Mouse (Mus musculus) spleen, adult 12 weeks (tissue): ENCODE data around the gene Agap1.

Source experiments
- DNase-seq: peaks from one replicate; pipeline ENCODE4 v3.0.0; 2022; ENCODE audit warnings: low spot score

The Agap1 gene

DNA sequence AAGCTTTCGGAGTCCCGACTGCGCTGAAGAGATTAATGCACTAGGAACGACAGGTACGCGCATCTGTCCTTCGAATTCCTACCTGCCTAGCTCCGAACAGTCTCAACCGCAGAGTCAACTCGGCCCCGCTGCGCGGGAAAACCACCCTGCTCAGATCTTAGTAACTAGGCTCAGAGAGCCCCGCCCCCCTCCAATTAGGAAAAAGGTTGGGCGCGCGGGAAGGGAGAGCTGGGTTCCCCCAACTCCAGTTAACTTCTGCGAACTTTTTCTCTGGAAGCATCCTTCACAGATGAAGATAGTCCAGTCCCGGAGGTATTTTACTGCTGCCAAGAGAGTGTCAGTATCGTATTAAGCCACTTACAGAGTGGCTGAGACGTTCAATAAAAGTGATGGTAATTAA is 479.2 kb downstream of the Agap1 start:
- DNase-seq: no peak

DNA sequence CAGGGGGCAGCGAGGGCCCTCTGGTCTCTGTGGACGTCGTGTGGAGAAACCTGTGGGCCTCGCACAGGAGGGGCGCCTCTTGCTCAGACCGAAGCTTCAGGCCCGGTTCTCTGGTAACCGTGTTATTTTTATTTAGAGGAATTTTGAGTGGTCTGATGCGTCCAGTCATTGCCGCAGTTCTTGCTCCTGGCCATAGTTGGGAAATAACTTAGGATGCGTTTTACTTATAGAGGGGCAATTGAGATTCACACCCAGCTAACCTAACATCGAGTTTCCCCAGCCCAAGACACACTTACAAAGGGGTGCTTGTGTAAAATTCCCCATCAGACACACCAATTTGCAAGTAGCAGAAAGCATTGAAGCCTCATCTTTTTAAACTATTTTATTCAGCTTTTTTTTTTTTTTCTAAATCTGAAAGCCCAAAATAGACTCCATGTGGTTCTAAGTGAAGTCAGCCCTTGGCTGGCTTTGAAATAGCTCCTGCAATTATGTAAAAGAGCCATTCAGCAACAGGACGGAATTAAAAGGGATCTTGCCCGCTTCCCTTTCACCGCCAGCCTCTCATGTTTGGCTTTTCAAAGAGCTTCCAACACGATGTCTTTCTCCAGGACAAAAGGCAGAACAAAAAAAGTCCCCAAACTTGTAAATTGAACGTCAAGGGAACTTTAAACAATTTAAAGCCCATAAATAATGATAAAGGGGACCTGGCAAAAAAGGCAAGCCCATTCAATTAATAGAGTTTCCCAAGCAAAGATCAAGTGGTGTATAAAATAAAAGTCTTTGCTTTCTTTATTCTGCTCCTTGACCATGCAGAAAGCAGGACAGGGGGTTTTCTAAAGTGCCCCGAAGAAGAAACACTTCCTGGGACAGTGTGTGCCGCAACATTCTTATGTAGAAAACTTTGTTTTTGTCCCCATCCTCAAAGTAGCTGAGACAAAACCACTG is 480.0 kb downstream of the Agap1 start:
- DNase-seq: no peak

DNA sequence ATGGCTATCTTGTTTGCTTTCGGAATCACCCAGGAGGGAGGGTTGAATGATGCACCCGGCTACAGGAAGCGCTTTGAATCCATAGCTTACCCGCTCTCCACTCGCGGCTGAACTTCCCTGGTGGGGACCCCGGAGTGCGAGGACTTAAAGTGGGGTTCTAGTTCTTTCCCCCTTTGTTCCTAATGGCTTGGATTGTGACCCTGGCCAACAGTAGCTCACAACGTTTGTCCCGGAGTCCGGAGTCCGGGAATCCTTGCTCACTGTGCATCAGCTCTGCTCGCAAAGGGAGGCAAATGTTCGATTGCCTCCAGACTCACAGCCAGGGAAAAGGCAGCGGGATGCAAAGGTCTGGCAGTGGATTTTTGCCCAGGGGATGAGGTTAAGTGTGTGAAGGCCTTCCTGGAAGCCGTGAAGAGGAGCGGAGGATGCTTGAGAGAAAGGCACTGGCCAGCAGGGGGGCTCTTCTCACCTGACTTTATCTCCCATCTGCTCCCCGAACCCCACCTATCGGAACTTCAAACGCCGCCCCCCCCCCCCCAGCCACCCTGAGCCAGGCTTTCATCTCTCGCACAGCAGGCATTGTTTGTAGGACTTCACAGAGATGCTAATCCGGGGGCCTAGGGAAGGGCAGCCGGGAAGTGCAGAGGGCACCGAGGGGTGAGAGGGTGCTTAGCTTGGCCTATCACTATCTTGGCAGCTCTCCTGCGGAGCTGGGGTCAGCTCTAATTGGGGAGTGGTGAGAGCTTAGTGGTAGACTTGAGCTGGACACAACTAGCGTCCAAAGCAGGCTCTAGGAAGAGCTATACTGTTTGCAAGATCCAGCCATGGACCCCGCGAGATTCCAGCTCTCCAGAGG is 481.1 kb downstream of the Agap1 start:
- no peak for DNase-seq

DNA sequence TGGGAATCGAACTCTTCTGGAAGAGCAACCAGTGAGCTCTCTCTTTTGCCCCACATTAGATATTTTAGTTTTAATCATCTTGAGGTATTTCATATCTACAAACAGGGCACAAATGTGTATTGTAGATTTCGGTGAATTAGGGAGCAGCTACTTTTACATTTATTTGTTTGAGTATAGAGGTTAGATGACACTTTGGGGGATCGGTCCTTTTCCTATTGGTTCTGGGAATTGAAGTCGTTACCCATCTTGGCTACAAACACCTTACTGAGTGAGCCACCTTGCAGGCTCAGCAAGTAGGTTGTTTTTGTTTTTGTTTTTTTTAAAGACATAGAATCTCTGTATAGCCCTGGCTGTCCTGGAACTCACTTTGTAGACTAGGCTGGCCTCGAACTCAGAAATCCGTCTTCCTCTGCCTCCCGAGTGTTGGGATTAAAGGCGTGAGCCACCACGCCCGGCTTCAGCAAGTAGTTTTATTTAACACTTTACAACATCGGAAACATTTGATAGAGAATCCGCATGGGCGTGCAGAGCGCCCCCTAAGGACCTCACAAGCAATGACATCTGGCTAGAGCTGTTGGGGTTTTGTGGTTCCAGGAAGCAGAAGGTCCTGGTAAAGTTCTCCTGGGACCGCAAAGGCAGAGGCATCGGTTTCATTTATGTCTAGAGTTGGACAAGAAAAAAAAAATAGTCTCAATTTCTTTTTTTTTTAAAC is 484.4 kb downstream of the Agap1 start:
- no peak for DNase-seq

DNA sequence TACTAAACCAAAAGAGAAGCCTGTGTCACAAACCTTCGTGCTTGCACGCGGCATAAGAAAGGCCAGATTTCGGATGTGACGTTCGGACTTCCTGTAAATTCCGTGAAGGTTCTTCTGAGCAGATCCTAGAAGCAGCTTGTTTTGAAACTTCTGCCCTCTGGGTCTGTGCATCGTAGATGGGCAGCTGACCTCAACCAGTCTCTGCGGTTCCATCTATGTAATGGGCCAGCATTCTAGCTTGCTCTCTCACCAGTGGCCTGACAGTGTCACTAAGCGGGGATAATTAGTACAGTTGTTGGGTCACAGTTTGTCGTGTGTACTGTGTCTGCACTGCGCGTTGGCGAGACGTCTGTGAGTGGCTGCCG is 485.0 kb downstream of the Agap1 start:
- DNase-seq: no peak

DNA sequence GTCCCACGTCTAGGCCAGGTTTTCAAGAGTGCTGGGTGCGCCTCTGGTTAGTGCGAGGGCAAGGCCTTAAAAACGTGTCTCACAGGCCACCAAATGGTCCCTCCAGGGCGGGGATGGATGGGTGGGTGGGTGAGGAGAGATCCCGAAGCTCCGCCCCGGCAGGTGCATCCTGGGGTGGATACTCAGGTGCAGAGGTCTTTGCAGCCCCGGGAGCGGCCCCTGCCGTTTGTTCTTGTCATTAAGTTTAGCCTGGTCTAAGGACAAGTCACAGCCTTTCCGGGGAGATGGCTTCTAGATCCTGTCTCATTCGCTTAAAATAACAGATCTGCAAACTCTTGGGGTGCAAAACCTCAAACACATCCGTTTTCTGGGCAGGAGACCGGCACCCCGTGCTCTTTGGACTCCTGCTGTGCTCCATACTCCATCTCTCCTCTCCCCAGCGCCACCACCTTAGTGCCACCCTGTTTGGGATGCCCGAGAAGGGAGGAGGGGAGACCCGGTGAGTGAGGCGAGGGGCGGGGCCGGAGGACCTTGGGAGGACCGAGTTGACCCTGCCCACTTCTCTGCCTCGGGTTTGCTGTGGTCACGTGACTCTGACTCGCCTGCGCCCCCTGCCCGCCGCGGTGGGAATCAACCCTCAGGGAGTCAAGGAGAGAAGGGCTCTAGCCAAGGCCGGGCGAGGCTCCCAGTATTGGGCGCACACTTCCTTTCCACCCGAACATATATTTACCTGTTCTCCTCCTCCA is 485.5 kb downstream of the Agap1 start:
- peak; percentile 27 for DNase-seq

DNA sequence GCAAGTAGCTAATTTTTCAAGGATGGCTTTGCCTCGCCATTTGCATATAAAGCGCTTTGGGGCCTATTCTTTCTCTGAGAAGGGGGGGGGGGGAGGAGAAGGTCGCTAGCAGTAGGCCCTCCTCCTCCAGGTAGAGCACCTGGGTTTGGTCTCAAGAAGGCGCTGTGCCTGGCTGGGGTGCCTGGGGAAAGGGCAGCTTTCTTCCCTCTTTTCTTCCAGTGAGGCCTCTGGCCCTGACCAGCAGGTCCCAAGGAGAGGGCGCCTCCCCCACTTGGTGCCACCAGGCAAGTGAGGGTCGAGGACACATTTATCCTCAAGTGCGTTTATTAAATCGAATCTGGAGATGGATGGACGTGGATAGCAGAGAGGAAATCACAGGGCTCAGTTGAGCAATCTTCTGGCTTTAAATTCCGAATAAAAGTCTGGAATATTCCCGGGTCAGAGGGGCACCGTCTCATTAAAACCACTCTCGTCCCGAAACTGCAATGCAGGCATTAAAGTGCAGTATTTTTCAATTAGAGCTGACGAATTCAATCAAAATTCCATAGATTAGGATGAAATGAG is 486.4 kb downstream of the Agap1 start:
- no peak for DNase-seq

DNA sequence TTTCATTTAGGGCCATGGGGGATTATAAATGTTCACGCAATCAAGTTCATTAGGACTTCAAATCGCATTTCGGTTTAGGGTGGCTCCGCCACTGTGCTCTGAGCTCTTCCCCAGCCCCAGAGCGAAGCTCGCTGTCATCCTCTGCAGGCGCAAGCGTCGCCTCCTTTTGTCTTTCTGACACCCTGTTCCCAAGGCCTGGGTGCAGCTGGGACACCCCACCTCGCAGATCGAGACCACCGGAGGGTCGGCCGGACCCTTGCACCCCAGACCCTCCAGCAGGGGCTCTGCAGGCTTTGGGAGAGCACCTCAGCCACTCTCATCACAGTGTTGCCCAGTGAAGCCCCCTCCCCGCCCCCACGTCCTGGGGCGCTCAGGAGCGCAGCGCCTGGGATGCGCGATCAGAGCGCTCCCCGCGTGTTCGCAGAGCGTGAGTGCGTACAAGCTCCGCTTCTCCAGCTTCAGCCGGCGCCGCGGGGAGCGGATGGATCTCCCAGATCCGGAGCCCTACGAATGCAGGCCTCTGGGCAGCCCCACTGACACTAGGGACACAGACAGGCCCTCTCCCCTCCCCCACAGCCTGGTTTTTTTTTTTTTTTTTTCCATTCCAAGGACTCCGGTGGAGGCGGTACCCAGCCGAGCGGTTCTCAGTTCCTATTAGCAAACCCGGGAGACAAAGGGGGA is 487.2 kb downstream of the Agap1 start:
- no peak for DNase-seq

DNA sequence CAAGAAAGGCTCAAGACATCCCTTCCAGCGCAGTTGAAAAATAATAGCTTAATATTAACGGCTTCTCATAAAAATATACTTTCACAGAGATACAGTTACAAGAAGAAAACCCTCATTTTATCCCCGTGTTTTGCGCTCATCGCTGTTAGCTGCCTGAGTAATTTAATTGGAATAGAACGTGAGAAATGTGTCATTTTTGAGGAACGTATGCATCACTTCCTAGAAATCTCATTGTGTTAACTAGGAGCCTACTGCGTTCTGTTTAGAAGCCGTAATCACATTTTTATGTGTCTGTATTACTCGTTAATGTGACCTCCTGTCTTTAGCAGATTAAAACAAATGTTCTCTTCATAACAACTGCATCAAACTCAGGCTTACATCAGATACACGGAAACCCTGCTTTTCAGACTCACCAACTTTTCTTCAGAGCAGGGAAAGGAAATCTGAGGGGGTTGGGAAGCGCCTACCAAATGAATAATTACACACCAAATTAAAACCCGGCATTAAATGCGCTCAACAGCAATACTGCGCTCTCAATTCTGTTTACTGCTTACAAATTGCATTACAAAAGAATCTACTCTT is 487.9 kb downstream of the Agap1 start:
- DNase-seq: no peak

DNA sequence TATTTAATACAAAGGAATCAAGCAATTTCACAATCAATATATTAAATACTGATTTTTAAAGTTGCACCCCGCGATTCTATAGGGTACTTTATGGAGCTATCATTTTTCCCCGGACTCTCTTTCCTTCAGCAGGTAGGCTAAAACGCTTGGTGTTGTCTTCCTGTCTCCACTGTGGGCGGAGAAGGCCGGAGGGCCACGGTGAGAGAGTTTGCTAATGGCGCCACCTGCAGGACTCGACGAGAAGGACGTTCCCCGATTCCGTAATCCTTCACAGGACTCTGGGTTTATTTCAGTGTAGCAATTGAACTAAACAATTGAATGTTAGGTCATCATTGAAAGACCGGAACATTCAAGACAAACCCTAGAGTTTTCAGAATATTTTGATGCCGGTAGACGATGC is 488.6 kb downstream of the Agap1 start:
- no peak for DNase-seq
